Mouse (Mus musculus) midbrain, embryonic 16.5 days (tissue): ENCODE measurements around the gene Tap1. TPM values are rescaled to one million over a fixed set of nuclear protein-coding genes. Genes with fewer than 3 reads are reported as not detected.
"Not testable (repeated sequence)": the region's sequence is repeated elsewhere in the genome, so short reads cannot be mapped to it uniquely, and the experiment has no call there.

Experiments
- ATAC-seq: fragments of 200-750 bp; cut with Nextera tagmentation; 2 replicates; pipeline ENCODE4 v1.8.0; 2017; ENCODE audit warnings: moderate TSS enrichment
- H3K27ac ChIP-seq: fragments of 300-500 bp; sonication (generic); 2 replicates; pipeline ENCODE4 v1.5.1; 2014; ENCODE audit warnings: mild to moderate bottlenecking, low read length, mixed read lengths
- H3K27me3 ChIP-seq: fragments of 300-500 bp; sonication (generic); 2 replicates; pipeline ENCODE4 v1.6.1; 2014; ENCODE audit warnings: low read depth, low read length, mixed read lengths; ENCODE audit not compliant: control insufficient read depth, insufficient read depth
- H3K36me3 ChIP-seq: fragments of 300-500 bp; sonication (generic); 2 replicates; pipeline ENCODE4 v1.6.1; 2014; ENCODE audit warnings: mild to moderate bottlenecking, low read length, moderate library complexity, mixed read lengths; ENCODE audit not compliant: control insufficient read depth, insufficient read depth
- H3K4me1 ChIP-seq: fragments of 300-500 bp; sonication (generic); 2 replicates; pipeline ENCODE4 v1.6.1; 2014; ENCODE audit warnings: mild to moderate bottlenecking, low read length, mixed read lengths; ENCODE audit not compliant: control insufficient read depth, insufficient read depth
- H3K4me2 ChIP-seq: fragments of 300-500 bp; sonication (generic); 2 replicates; pipeline ENCODE4 v1.6.1; 2014; ENCODE audit warnings: mild to moderate bottlenecking, low read length, mixed read lengths
- H3K4me3 ChIP-seq: fragments of 300-500 bp; sonication (generic); 2 replicates; pipeline ENCODE4 v1.5.1; 2014; ENCODE audit warnings: low read depth, mild to moderate bottlenecking, low read length, moderate library complexity, mixed read lengths
- H3K9ac ChIP-seq: fragments of 300-500 bp; sonication (generic); 2 replicates; pipeline ENCODE4 v1.6.1; 2014; ENCODE audit warnings: low read depth, low read length, mixed read lengths
- H3K9me3 ChIP-seq: fragments of 300-500 bp; sonication (generic); replicated peaks from 2 replicates; pipeline ENCODE4 v1.6.1; 2014; ENCODE audit warnings: mild to moderate bottlenecking, low read length, mixed read lengths; ENCODE audit not compliant: control insufficient read depth, poor library complexity, severe bottlenecking
- WGBS: fragments of 180-500 bp; shearing (Covaris S2); extraction: QIAGEN DNeasy Blood & Tissue Kit; methylation state at CpG from one replicate; pipeline ENCODE4 v1.1.7; 2014; 5-methylcytosine and 5-hydroxymethylcytosine counted together
- polyA plus RNA-seq: library from polyadenylated mRNA; unstranded; fragments of >200 nt; fragmentation: Nextera tagmentation; extraction: Ambion mirVana; gene quantifications from 2 replicates; pipeline ENCODE4 v1.2.1, GENCODE M21; 2015

Tap1 gene
- polyA plus RNA-seq, 1 experiment from 2014 or later, result 4.5 TPM

- ATAC-seq, result no peak
Observed at GRCm38 (mm10) chr17:34215176-34215575, 27.8 kb downstream of the Tap1 start.

GRCm38 (mm10) chr17:34217216-34217928 lies 30.0 kb downstream of the Tap1 start:
- Histone ChIP-seq H3K4me3 (no peak overlapping the region), H3K9ac (no peak overlapping the region), H3K4me2 (no peak overlapping the region), H3K9me3 (no peaks in the 10 kb centered on the region), H3K27me3 (peaks cover 22% of the 10 kb centered on the region), H3K36me3 (no peaks in the 10 kb centered on the region), H3K4me1 (no peaks in the 10 kb centered on the region), H3K27ac (no peak overlapping the region)
- 88% methylated on average over 8 of the region's 8 CpGs for WGBS
- no peak for ATAC-seq

More at GRCm38 (mm10) chr17:34215176-34215575, 27.8 kb downstream of the Tap1 start:
- WGBS, result 87% methylated on average over 12 of the region's 12 CpGs
- Histone ChIP-seq H3K4me3 (no peak overlapping the region), H3K27ac (no peak overlapping the region), H3K36me3 (no peaks in the 10 kb centered on the region), H3K9me3 (no peaks in the 10 kb centered on the region), H3K4me2 (no peak overlapping the region), H3K27me3 (peaks cover 29% of the 10 kb centered on the region), H3K9ac (no peak overlapping the region), H3K4me1 (no peaks in the 10 kb centered on the region)

- Histone ChIP-seq H3K36me3 (no peaks in the 10 kb centered on the region), H3K4me1 (no peaks in the 10 kb centered on the region), H3K9me3 (no peaks in the 10 kb centered on the region), H3K9ac (no peak overlapping the region), H3K27me3 (peaks cover 19% of the 10 kb centered on the region), H3K4me2 (no peak overlapping the region), H3K27ac (no peak overlapping the region), H3K4me3 (no peak overlapping the region)
- no peak for ATAC-seq
- 87% methylated on average over 5 of the region's 5 CpGs for WGBS
Observed at GRCm38 (mm10) chr17:34217986-34218385, 30.6 kb downstream of the Tap1 start.

GRCm38 (mm10) chr17:34218675-34219074 lies 31.3 kb downstream of the Tap1 start:
- H3K36me3 ChIP-seq, result no peaks in the 10 kb centered on the region
- H3K4me3 ChIP-seq, result no peak overlapping the region
- WGBS, result 76% methylated on average over 11 of the region's 11 CpGs
- H3K9ac ChIP-seq, result no peak overlapping the region
- H3K27me3 ChIP-seq, result peaks cover 17% of the 10 kb centered on the region
- no peak overlapping the region for H3K4me2 ChIP-seq
- H3K27ac ChIP-seq, result no peak overlapping the region
- no peaks in the 10 kb centered on the region for H3K4me1 ChIP-seq
- ATAC-seq, result no peak
- no peaks in the 10 kb centered on the region for H3K9me3 ChIP-seq

- WGBS, result 88% methylated on average over 8 of the region's 11 CpGs
- not testable (repeated sequence) for ATAC-seq, H3K4me3 ChIP-seq, H3K4me2 ChIP-seq, H3K9me3 ChIP-seq, H3K4me1 ChIP-seq, H3K27ac ChIP-seq, H3K36me3 ChIP-seq, H3K9ac ChIP-seq
- H3K27me3 ChIP-seq, result peaks cover 13% of the 10 kb centered on the region
Observed at GRCm38 (mm10) chr17:34219096-34219495, 31.7 kb downstream of the Tap1 start.

- not testable (repeated sequence) for H3K27me3 ChIP-seq, ATAC-seq, H3K27ac ChIP-seq, H3K4me1 ChIP-seq, H3K4me3 ChIP-seq, H3K36me3 ChIP-seq, H3K9me3 ChIP-seq, H3K4me2 ChIP-seq, H3K9ac ChIP-seq
- WGBS, result 96% methylated on average over 3 of the region's 7 CpGs
Observed at GRCm38 (mm10) chr17:34219801-34220200, 32.4 kb downstream of the Tap1 start.

- not testable (repeated sequence) for ATAC-seq, H3K4me1 ChIP-seq, H3K27ac ChIP-seq, H3K27me3 ChIP-seq, H3K4me2 ChIP-seq, H3K9me3 ChIP-seq, H3K4me3 ChIP-seq, H3K36me3 ChIP-seq, H3K9ac ChIP-seq
- whole genome bisulfite sequencing, result 100% methylated on average over 4 of the region's 16 CpGs
Observed at GRCm38 (mm10) chr17:34220401-34220800, 33.0 kb downstream of the Tap1 start.

- Histone ChIP-seq H3K9ac (no peak overlapping the region), H3K27me3 (no peaks in the 10 kb centered on the region), H3K4me1 (no peaks in the 10 kb centered on the region), H3K9me3 (no peaks in the 10 kb centered on the region), H3K36me3 (no peaks in the 10 kb centered on the region), H3K4me2 (no peak overlapping the region), H3K27ac (no peak overlapping the region), H3K4me3 (no peak overlapping the region)
- no peak for ATAC-seq
- WGBS, result 93% methylated on average over 3 of the region's 3 CpGs
Observed at GRCm38 (mm10) chr17:34224816-34225215, 37.5 kb downstream of the Tap1 start.

GRCm38 (mm10) chr17:34225426-34225825 lies 38.1 kb downstream of the Tap1 start:
- Histone ChIP-seq H3K4me1 (no peaks in the 10 kb centered on the region), H3K27ac (no peak overlapping the region), H3K27me3 (no peaks in the 10 kb centered on the region), H3K9me3 (no peaks in the 10 kb centered on the region), H3K4me2 (no peak overlapping the region), H3K4me3 (no peak overlapping the region), H3K36me3 (no peaks in the 10 kb centered on the region), H3K9ac (no peak overlapping the region)
- 97% methylated on average over 8 of the region's 8 CpGs for WGBS
- no peak for ATAC-seq
